Mouse (Mus musculus) hindbrain, embryonic 11.5 days (tissue): Measurements from ENCODE around the gene Batf. TPM values are rescaled to one million over a fixed set of nuclear protein-coding genes. Genes with fewer than 3 reads are reported as not detected.

Experiments used
- ATAC-seq: fragments of 200-750 bp; cut with Nextera tagmentation; 2 replicates; pipeline ENCODE4 v1.8.0; 2017; ENCODE audit warnings: mild to moderate bottlenecking, moderate TSS enrichment, moderate library complexity; ENCODE audit not compliant: low FRiP score
- DNase-seq: peaks from one replicate; pipeline ENCODE4 v3.0.0-alpha.2; 2015; ENCODE audit warnings: low spot score
- H3K27ac ChIP-seq: fragments of 300-500 bp; sonication (generic); 2 replicates; pipeline ENCODE4 v1.5.1; 2014; ENCODE audit warnings: mild to moderate bottlenecking, low read depth, low read length
- H3K27me3 ChIP-seq: fragments of 300-500 bp; sonication (generic); 2 replicates; pipeline ENCODE4 v1.6.1; 2014; ENCODE audit warnings: mild to moderate bottlenecking, low read length, moderate library complexity, mixed read lengths; ENCODE audit not compliant: control insufficient read depth, insufficient read depth
- H3K36me3 ChIP-seq: fragments of 300-500 bp; sonication (generic); 2 replicates; pipeline ENCODE4 v1.6.1; 2014; ENCODE audit warnings: mild to moderate bottlenecking, low read length, moderate library complexity, mixed read lengths; ENCODE audit not compliant: control insufficient read depth, insufficient read depth
- H3K4me1 ChIP-seq: fragments of 300-500 bp; sonication (generic); replicated peaks from 2 replicates; pipeline ENCODE4 v1.6.1; 2014; ENCODE audit warnings: low read length, mixed read lengths; ENCODE audit not compliant: control insufficient read depth, insufficient read depth
- H3K4me2 ChIP-seq: fragments of 300-500 bp; sonication (generic); replicated peaks from 2 replicates; pipeline ENCODE4 v1.6.1; 2014; ENCODE audit warnings: mild to moderate bottlenecking, low read depth, low read length
- H3K4me3 ChIP-seq: fragments of 300-500 bp; sonication (generic); 2 replicates; pipeline ENCODE4 v1.5.1; 2014; ENCODE audit warnings: low read depth, low read length
- H3K9ac ChIP-seq: fragments of 300-500 bp; sonication (generic); 2 replicates; pipeline ENCODE4 v1.6.1; 2014; ENCODE audit warnings: low read depth, low read length
- H3K9me3 ChIP-seq: fragments of 300-500 bp; sonication (generic); 2 replicates; pipeline ENCODE4 v1.6.1; 2016; ENCODE audit warnings: low read length; ENCODE audit not compliant: control insufficient read depth
- WGBS: fragments of 180-500 bp; shearing (Covaris S2); extraction: QIAGEN DNeasy Blood & Tissue Kit; methylation state at CpG from one replicate; pipeline ENCODE4 v1.1.7; 2014; 5-methylcytosine and 5-hydroxymethylcytosine counted together
- polyA plus RNA-seq: library from polyadenylated mRNA; unstranded; fragments of >200 nt; fragmentation: Nextera tagmentation; extraction: Ambion mirVana; gene quantifications from 2 replicates; pipeline ENCODE4 v1.2.1, GENCODE M21; 2014

Gene Batf
- polyA plus RNA-seq, result 1.8 and 2.2 TPM in 2 replicates

GRCm38 (mm10) chr12:85686466-85687216, at the start of gene Batf:
Gene Batf (plus strand): TSS chr12:85686669.
- Histone ChIP-seq H3K4me1 (no peaks in the 10 kb centered on the region), H3K4me3 (no peak within 1 kb of the TSS), H3K27me3 (no peaks in the 10 kb centered on the region), H3K9me3 (no peaks in the 10 kb centered on the region), H3K36me3 (no peaks in the 10 kb centered on the region), H3K4me2 (no peak within 1 kb of the TSS), H3K9ac (no peak within 1 kb of the TSS), H3K27ac (no peak within 1 kb of the TSS)
- 50% methylated on average over 22 of the region's 22 CpGs for WGBS
- ATAC-seq (no peak), DNase-seq (peak; percentile 4)

DNA sequence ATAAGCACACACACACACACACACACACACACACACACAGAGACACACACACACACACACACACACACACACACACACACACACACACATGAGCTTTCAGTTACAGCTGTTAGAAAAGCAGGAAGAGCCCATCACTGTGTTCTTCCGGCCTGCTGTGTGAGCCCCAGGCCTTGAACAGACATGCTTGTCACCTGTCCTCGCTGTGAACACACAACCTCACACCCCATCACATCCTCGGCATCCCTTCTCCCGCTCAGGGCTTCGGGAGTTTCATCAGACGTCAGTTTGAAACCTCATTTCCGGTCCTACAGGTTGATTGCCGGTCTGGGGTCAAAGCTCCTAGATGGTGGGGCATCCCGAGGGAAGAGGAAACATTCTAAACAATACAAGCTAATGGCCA, 48.5 kb upstream of the Batf start:
- no peak for ATAC-seq
- no peak overlapping the region for H3K4me2 ChIP-seq
- H3K27ac ChIP-seq, result no peak overlapping the region
- WGBS, result 78% methylated on average over 9 of the region's 9 CpGs
- H3K9me3 ChIP-seq, result no peaks in the 10 kb centered on the region
- no peak for DNase-seq
- H3K4me1 ChIP-seq, result no peaks in the 10 kb centered on the region
- no peak overlapping the region for H3K4me3 ChIP-seq
- no peaks in the 10 kb centered on the region for H3K36me3 ChIP-seq
- no peak overlapping the region for H3K9ac ChIP-seq
- no peaks in the 10 kb centered on the region for H3K27me3 ChIP-seq

- H3K36me3 ChIP-seq, result no peaks in the 10 kb centered on the region
- no peak overlapping the region for H3K9ac ChIP-seq
- H3K9me3 ChIP-seq, result no peaks in the 10 kb centered on the region
- DNase-seq (no peak), ATAC-seq (no peak)
- H3K27ac ChIP-seq, result no peak overlapping the region
- WGBS, result 77% methylated on average over 20 of the region's 20 CpGs
- no peak overlapping the region for H3K4me2 ChIP-seq
- H3K4me3 ChIP-seq, result no peak overlapping the region
- no peaks in the 10 kb centered on the region for H3K27me3 ChIP-seq
- H3K4me1 ChIP-seq, result no peaks in the 10 kb centered on the region
These were observed 47.7 kb upstream of the Batf start for GRCm38 (mm10) chr12:85638541-85639325.

- WGBS, result 83% methylated on average over 12 of the region's 12 CpGs
These were observed 47.0 kb upstream of the Batf start for GRCm38 (mm10) chr12:85639326-85640008.

DNA sequence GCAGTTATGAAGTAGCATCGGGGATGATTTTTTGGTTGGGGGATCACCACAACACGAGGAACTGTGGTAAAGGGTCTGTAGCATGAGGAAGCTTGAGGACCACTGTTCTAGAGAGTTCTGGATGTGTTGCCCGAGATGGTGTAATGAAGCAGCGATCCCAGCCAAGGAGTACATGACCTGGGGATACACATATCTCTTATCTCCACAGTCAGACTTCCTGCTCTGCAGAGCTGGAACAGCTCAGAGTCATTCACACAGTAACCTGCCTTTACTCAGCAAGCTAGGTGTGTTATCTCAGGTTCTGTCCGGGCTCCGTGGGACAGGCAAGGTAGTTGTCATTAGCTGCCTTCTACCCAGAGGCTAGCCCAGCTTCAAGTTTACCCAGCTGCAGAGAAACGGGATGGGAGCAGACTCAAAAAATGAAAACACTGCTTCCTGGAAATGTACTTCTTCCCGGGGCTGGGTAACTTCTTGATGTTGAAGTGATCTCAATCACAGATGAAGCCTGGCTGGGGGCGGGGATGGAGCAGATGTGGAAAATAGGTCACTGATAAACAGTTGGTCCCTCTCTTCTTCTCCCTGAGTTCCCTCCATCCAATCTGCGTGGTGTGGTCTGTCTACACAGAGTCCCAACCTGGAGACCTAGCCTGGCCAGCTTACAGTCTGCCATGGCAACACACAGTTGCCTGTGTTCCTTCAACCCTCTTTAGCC, 45.5 kb upstream of the Batf start:
- no peak overlapping the region for H3K9ac ChIP-seq
- no peak overlapping the region for H3K4me3 ChIP-seq
- ATAC-seq (no peak), DNase-seq (no peak)
- no peaks in the 10 kb centered on the region for H3K9me3 ChIP-seq
- H3K4me2 ChIP-seq, result no peak overlapping the region
- no peak overlapping the region for H3K27ac ChIP-seq
- H3K4me1 ChIP-seq, result no peaks in the 10 kb centered on the region
- H3K36me3 ChIP-seq, result no peaks in the 10 kb centered on the region
- no peaks in the 10 kb centered on the region for H3K27me3 ChIP-seq
- 87% methylated on average over 10 of the region's 10 CpGs for WGBS

More at GRCm38 (mm10) chr12:85639326-85640008, 47.0 kb upstream of the Batf start:
- Histone ChIP-seq H3K36me3 (no peaks in the 10 kb centered on the region), H3K4me2 (no peak overlapping the region), H3K9me3 (no peaks in the 10 kb centered on the region), H3K4me1 (no peaks in the 10 kb centered on the region), H3K27me3 (no peaks in the 10 kb centered on the region), H3K4me3 (no peak overlapping the region), H3K9ac (no peak overlapping the region), H3K27ac (no peak overlapping the region)
- ATAC-seq, result no peak
- no peak for DNase-seq

DNA sequence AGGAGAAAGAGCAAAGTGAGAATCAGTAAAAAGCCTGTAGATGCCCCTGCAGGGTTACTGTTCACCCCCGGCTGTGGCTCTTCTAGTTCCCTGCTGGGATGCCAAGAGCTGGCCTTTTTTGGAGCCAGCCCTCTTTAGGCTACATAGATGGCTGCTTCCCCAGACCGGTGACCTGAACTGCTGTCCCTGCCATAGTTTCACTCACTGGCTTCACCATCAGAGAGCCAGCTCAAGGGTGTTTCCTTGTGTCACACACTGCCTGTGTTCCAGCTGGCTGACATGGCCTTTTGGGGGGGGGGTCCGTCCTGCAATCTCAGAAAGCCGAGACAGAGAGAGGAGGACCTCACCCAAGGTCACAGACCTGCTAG, 44.9 kb upstream of the Batf start:
- no peak overlapping the region for H3K4me3 ChIP-seq
- H3K9me3 ChIP-seq, result no peaks in the 10 kb centered on the region
- H3K9ac ChIP-seq, result no peak overlapping the region
- DNase-seq (no peak), ATAC-seq (no peak)
- H3K4me2 ChIP-seq, result no peak overlapping the region
- H3K27ac ChIP-seq, result no peak overlapping the region
- H3K36me3 ChIP-seq, result no peaks in the 10 kb centered on the region
- 42% methylated on average over 4 of the region's 4 CpGs for WGBS
- no peaks in the 10 kb centered on the region for H3K4me1 ChIP-seq
- H3K27me3 ChIP-seq, result no peaks in the 10 kb centered on the region

GRCm38 (mm10) chr12:85643735-85644134, 42.7 kb upstream of the Batf start:
- H3K27ac ChIP-seq, result no peak overlapping the region
- H3K4me2 ChIP-seq, result no peak overlapping the region
- DNase-seq, result no peak
- H3K4me3 ChIP-seq, result no peak overlapping the region
- no peak overlapping the region for H3K9ac ChIP-seq
- no peak for ATAC-seq
- H3K9me3 ChIP-seq, result no peaks in the 10 kb centered on the region
- WGBS, result 84% methylated on average over 5 of the region's 5 CpGs
- no peaks in the 10 kb centered on the region for H3K27me3 ChIP-seq
- H3K36me3 ChIP-seq, result no peaks in the 10 kb centered on the region
- no peaks in the 10 kb centered on the region for H3K4me1 ChIP-seq

DNA sequence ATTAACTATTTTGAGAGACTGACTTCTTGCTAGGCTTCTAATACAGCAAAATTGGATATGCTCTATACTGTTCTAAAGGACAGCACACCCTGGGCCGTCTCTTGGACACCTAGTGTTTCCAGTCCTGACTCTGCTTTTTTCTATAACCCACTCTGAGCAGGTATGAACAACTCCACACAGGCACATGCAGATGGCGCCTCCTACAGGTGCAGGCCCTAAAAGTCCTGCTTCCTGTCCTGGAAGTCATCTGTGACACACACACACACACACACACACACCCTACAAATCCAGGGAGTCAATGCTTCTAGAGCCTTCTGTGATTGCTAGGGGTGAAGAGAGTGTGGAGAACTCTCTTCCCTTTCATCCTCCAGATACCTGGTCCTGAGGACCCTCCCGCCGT, 40.8 kb upstream of the Batf start:
- no peaks in the 10 kb centered on the region for H3K36me3 ChIP-seq
- H3K4me2 ChIP-seq, result no peak overlapping the region
- no peak overlapping the region for H3K4me3 ChIP-seq
- no peak for ATAC-seq
- no peak overlapping the region for H3K27ac ChIP-seq
- 91% methylated on average over 4 of the region's 4 CpGs for WGBS
- H3K27me3 ChIP-seq, result no peaks in the 10 kb centered on the region
- DNase-seq, result no peak
- no peaks in the 10 kb centered on the region for H3K9me3 ChIP-seq
- no peak overlapping the region for H3K9ac ChIP-seq
- H3K4me1 ChIP-seq, result no peaks in the 10 kb centered on the region
